Mouse (Mus musculus) heart, postnatal 0 days (tissue): Measurements from ENCODE around the gene Ano1. TPM values are rescaled to one million over a fixed set of nuclear protein-coding genes. Genes with fewer than 3 reads are reported as not detected.

ENCODE experiments used
- ATAC-seq: fragments of 200-750 bp; cut with Nextera tagmentation; 2 replicates; pipeline ENCODE4 v1.8.0; 2017; ENCODE audit warnings: low read depth, moderate number of reproducible peaks, moderate library complexity; ENCODE audit not compliant: insufficient read depth
- DNase-seq: peaks from one replicate; pipeline ENCODE4 v3.0.0-alpha.2; 2016; ENCODE audit warnings: low spot score
- H3K27ac ChIP-seq: fragments of 300-500 bp; sonication (generic); 2 replicates; pipeline ENCODE4 v1.5.1; 2014; ENCODE audit warnings: low read depth, mild to moderate bottlenecking
- H3K27me3 ChIP-seq: fragments of 300-500 bp; sonication (generic); 2 replicates; pipeline ENCODE4 v1.6.1; 2014; ENCODE audit warnings: low read length, mixed read lengths; ENCODE audit not compliant: control insufficient read depth, insufficient read depth
- H3K36me3 ChIP-seq: fragments of 300-500 bp; sonication (generic); replicated peaks from 2 replicates; pipeline ENCODE4 v1.6.1; 2014; ENCODE audit warnings: low read length, mixed read lengths; ENCODE audit not compliant: control insufficient read depth, insufficient read depth
- H3K4me1 ChIP-seq: fragments of 300-500 bp; sonication (generic); 2 replicates; pipeline ENCODE4 v1.6.1; 2014; ENCODE audit warnings: antibody characterized with exemption; ENCODE audit not compliant: control insufficient read depth, insufficient read depth
- H3K4me2 ChIP-seq: fragments of 300-500 bp; sonication (generic); 2 replicates; pipeline ENCODE4 v1.6.1; 2014; ENCODE audit warnings: low read depth, mild to moderate bottlenecking, low read length, moderate library complexity
- H3K4me3 ChIP-seq: fragments of 300-500 bp; sonication (generic); 2 replicates; pipeline ENCODE4 v1.5.1; 2014; ENCODE audit warnings: low read depth, low read length
- H3K9ac ChIP-seq: fragments of 300-500 bp; sonication (generic); replicated peaks from 2 replicates; pipeline ENCODE4 v1.6.1; 2014; ENCODE audit warnings: low read depth, low read length, mixed read lengths
- H3K9me3 ChIP-seq: fragments of 300-500 bp; sonication (generic); replicated peaks from 2 replicates; pipeline ENCODE4 v1.6.1; 2016; ENCODE audit warnings: low read length; ENCODE audit not compliant: control insufficient read depth
- CTCF ChIP-seq: IDR thresholded peaks from 2 replicates; pipeline ENCODE4 v1.5.1; 2016; ENCODE audit warnings: antibody characterized with exemption, control low read depth, low read depth
- EP300 ChIP-seq: IDR thresholded peaks from 2 replicates; pipeline ENCODE4 v1.6.1; 2016; ENCODE audit warnings: antibody characterized with exemption, low read depth
- WGBS: fragments of 180-500 bp; shearing (Covaris S2); extraction: QIAGEN DNeasy Blood & Tissue Kit; methylation state at CpG from one replicate; pipeline ENCODE4 v1.1.7; 2014; 5-methylcytosine and 5-hydroxymethylcytosine counted together
- polyA plus RNA-seq: library from polyadenylated mRNA; unstranded; fragments of >200 nt; fragmentation: Nextera tagmentation; extraction: Ambion mirVana; gene quantifications from 2 replicates; pipeline ENCODE4 v1.2.1, GENCODE M21; 2015
- total RNA-seq: library from RNA; depleted of rRNA; stranded (reverse); fragments of >200 nt; gene quantifications from 2 replicates; pipeline ENCODE4 v1.2.3, GENCODE M21; 2014; ENCODE audit warnings: low replicate concordance

Ano1 gene
- total and polyA plus RNA-seq, 2 experiments from 2014 or later: 4.4 to 11.1 TPM

GRCm38 (mm10) chr7:144611595-144611994 is 140.2 kb downstream of the Ano1 start:
- Histone ChIP-seq H3K36me3 (no peaks in the 10 kb centered on the region), H3K4me2 (no peak overlapping the region), H3K4me3 (no peak overlapping the region), H3K4me1 (peaks cover 10% of the 10 kb centered on the region; the same call in 1 of the 2 replicates), H3K9ac (no peak overlapping the region), H3K9me3 (no peaks in the 10 kb centered on the region), H3K27ac (no peak overlapping the region), H3K27me3 (no peaks in the 10 kb centered on the region)
- no peak for ATAC-seq
- TF ChIP-seq EP300: no peak
- TF ChIP-seq CTCF: no peak
- 86% methylated on average over 16 of the region's 16 CpGs for WGBS
- no peak for DNase-seq

DNA sequence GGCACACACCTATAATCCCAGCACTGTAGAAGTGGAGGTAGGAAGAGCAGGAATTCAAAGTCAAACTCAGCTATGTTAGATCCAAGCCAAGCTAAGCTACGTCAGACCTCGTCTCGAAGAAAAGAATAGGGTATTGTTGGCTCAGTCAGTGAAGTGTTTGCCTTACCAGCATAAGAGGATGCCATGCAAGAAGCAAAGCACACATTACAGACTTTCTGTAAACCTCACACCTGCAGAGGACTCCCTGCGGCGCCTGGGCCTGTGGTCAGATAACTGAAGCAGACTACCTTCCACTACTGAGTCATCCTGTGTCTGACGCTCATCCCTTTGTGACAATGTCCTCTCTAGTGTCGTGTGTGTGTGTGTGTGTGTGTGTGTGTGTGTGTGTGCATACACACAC is 142.2 kb downstream of the Ano1 start:
- TF ChIP-seq CTCF (no peak), EP300 (no peak)
- Histone ChIP-seq H3K9me3 (no peaks in the 10 kb centered on the region), H3K36me3 (no peaks in the 10 kb centered on the region), H3K27me3 (no peaks in the 10 kb centered on the region), H3K27ac (no peak overlapping the region), H3K4me2 (no peak overlapping the region), H3K4me3 (no peak overlapping the region), H3K9ac (no peak overlapping the region), H3K4me1 (peaks cover 5% of the 10 kb centered on the region)
- no peak for DNase-seq
- WGBS: 84% methylated on average over 7 of the region's 7 CpGs
- no peak for ATAC-seq

- no peak for DNase-seq
- H3K27me3 ChIP-seq: no peaks in the 10 kb centered on the region
- H3K27ac ChIP-seq: no peak overlapping the region
- no peak overlapping the region for H3K4me3 ChIP-seq
- TF ChIP-seq CTCF (no peak; the same call in 1 of the 2 replicates), EP300 (no peak)
- peaks cover 9% of the 10 kb centered on the region for H3K4me1 ChIP-seq
- no peak overlapping the region for H3K9ac ChIP-seq
- WGBS: 88% methylated on average over 15 of the region's 15 CpGs
- no peaks in the 10 kb centered on the region for H3K9me3 ChIP-seq
- no peak overlapping the region for H3K4me2 ChIP-seq
- H3K36me3 ChIP-seq: no peaks in the 10 kb centered on the region
- no peak for ATAC-seq
Measured at GRCm38 (mm10) chr7:144607862-144608261, 143.9 kb downstream of the Ano1 start.

DNA sequence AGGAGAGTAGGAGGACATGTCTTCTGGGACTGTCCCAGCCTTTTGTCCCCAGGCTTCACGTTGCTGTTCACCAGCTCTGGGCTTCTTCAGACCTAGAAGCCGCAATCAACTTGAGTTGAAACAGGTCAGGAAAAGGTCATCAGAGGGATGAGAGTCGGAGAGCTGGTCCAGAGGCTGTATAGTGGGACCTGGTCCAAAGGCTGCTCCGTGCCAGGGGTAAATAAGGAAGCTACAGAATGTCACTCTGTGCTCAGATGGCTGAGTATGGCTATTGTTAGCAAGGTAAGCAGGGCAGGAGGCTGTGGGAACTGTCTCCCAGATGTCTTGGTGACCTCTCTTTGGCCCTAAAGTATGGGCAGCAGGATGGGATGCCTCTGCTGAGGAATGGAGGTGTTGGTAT is 147.0 kb downstream of the Ano1 start:
- no peak overlapping the region for H3K27ac ChIP-seq
- H3K27me3 ChIP-seq: no peaks in the 10 kb centered on the region
- TF ChIP-seq CTCF (no peak), EP300 (no peak)
- no peaks in the 10 kb centered on the region for H3K9me3 ChIP-seq
- WGBS: 17% methylated on average over 4 of the region's 4 CpGs
- H3K9ac ChIP-seq: no peak overlapping the region
- ATAC-seq (peak; percentile 51; the same call in 1 of the 2 replicates), DNase-seq (no peak)
- peaks cover 9% of the 10 kb centered on the region for H3K4me1 ChIP-seq
- H3K36me3 ChIP-seq: no peaks in the 10 kb centered on the region
- no peak overlapping the region for H3K4me3 ChIP-seq
- H3K4me2 ChIP-seq: no peak overlapping the region

- Histone ChIP-seq H3K9ac (no peak overlapping the region), H3K27me3 (no peaks in the 10 kb centered on the region), H3K27ac (no peak overlapping the region), H3K9me3 (no peaks in the 10 kb centered on the region), H3K4me1 (peaks cover 9% of the 10 kb centered on the region), H3K36me3 (no peaks in the 10 kb centered on the region), H3K4me3 (no peak overlapping the region), H3K4me2 (no peak overlapping the region)
- WGBS: 91% methylated on average over 2 of the region's 2 CpGs
- no peak for DNase-seq
- no peak for ATAC-seq
- no peak for TF ChIP-seq EP300
- no peak for TF ChIP-seq CTCF
Measured at GRCm38 (mm10) chr7:144604291-144604690, 147.5 kb downstream of the Ano1 start.

DNA sequence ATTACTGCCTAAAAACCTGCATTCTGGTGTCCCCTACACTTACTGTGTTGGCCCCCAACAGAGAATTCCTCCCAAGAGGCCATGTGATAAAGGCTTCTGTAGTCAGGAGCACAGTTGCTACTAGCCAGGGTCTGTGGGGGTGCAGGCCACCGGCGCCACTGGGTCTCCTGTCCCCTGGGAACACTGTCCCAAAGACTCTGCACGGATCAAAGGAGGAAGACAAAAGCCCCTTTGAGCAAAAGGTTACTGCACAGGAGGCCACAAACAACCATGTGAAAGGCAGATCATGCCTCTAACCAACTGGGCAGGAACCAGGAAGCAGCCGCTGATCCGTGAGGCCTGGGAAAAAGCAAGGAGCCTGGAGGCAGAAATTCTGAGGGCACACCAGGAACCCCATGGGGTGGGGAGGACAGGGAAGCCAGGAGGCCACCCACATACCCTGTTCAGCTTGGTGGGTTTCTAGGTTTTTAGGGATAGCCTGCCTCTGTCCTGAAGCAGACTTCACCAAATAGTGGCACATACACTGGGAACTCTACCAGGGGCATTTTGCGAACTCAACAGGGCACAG is 151.4 kb downstream of the Ano1 start:
- Histone ChIP-seq H3K27ac (no peak overlapping the region), H3K9ac (no peak overlapping the region), H3K36me3 (no peaks in the 10 kb centered on the region), H3K4me3 (no peak overlapping the region), H3K27me3 (no peaks in the 10 kb centered on the region), H3K4me1 (peaks cover 9% of the 10 kb centered on the region), H3K9me3 (no peaks in the 10 kb centered on the region), H3K4me2 (no peak overlapping the region)
- WGBS: 69% methylated on average over 6 of the region's 6 CpGs
- ATAC-seq (no peak), DNase-seq (no peak)
- TF ChIP-seq EP300 (no peak), CTCF (no peak)
